Mouse (Mus musculus) G1E (cell line): Measurements from ENCODE around the gene Nlk.

Source experiments
- CTCF ChIP-seq: IDR thresholded peaks from 2 replicates; pipeline ENCODE4 v1.5.1; 2012; ENCODE audit warnings: low read depth, low read length, inconsistent platforms, mixed read lengths
- GATA1 ChIP-seq: IDR thresholded peaks from 2 replicates; pipeline ENCODE4 v1.6.1; 2012; ENCODE audit warnings: borderline replicate concordance, low read length, inconsistent platforms, mixed read lengths
- POLR2AphosphoS5 ChIP-seq: IDR thresholded peaks from 2 replicates; pipeline ENCODE4 v1.6.1; 2012; ENCODE audit warnings: low read depth, low read length, inconsistent platforms; ENCODE audit not compliant: insufficient replicate concordance
- TAL1 ChIP-seq: conservative IDR thresholded peaks from 2 replicates; pipeline ENCODE4 v1.6.1; 2012; ENCODE audit warnings: low read depth, low read length, inconsistent platforms, mixed read lengths

DNA sequence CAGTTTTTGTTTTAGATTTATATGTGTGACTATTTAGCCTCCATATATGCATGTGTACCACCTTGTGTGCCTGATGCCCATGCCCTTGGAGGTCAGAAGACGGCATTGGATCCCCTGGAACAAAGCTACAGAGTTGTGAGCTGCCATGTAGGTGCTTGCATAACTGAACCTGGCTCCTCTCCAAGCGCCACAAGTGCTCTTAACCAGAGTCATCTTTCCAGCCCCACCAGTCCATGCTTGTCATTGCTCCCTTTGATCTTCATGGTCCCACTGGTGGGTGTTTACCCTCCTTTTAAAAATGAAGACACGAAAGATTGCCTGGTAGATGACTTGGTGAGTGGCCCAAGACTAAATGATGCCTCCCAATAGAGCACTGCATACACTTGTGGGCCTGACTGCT, 156.8 kb downstream of the Nlk start:
- TF ChIP-seq CTCF (no peak), TAL1 (no peak), GATA1 (no peak), POLR2AphosphoS5 (no peak)
